Mouse (Mus musculus) liver, postnatal 0 days (tissue): ENCODE measurements around the gene Tbc1d1.

Experiments used
- CTCF ChIP-seq: sonication (generic); IDR thresholded peaks from 2 replicates; pipeline ENCODE4 v1.5.1; 2016; ENCODE audit warnings: antibody characterized with exemption, low read depth
- EP300 ChIP-seq: IDR thresholded peaks from 2 replicates; pipeline ENCODE4 v1.6.1; 2016; ENCODE audit warnings: antibody characterized with exemption, low read depth, mild to moderate bottlenecking

- TF ChIP-seq EP300 (no peak), CTCF (no peak)
Measured at GRCm38 (mm10) chr5:64133901-64134300, 22.2 kb upstream of the Tbc1d1 start.
